Mouse (Mus musculus) urinary bladder, postnatal 36 days (tissue): ENCODE data around the gene Crkl.
"Not testable (repeated sequence)": the region's sequence is repeated elsewhere in the genome, so short reads cannot be mapped to it uniquely, and the experiment has no call there.

Source experiments
- DNase-seq, 2 experiments: peaks; one replicate each; pipeline ENCODE4 v3.0.0; 2022; ENCODE audit warnings: low spot score in 2 of 2, mixed read lengths in 1 of 2

Crkl gene

DNA sequence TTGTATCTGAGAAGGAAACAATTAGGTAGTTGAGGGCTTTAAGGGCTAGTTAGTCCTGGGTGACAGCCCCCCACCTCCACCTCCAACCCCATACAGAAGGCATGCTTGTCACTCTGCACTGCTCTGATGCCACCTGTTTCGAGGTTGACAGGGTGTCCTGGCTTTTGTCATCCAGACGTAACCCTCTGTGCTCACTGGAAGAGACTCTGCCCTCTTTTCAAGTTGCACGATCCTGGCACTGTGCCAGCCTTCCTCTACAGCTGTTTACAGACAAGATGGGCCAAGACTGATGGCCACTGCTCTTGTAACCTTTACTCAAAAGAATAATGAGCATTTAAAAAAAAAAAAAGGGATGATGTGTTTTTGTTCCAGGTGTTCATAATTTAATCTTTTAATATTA is 34.7 kb downstream of the Crkl start:
- DNase-seq: no peak

DNA sequence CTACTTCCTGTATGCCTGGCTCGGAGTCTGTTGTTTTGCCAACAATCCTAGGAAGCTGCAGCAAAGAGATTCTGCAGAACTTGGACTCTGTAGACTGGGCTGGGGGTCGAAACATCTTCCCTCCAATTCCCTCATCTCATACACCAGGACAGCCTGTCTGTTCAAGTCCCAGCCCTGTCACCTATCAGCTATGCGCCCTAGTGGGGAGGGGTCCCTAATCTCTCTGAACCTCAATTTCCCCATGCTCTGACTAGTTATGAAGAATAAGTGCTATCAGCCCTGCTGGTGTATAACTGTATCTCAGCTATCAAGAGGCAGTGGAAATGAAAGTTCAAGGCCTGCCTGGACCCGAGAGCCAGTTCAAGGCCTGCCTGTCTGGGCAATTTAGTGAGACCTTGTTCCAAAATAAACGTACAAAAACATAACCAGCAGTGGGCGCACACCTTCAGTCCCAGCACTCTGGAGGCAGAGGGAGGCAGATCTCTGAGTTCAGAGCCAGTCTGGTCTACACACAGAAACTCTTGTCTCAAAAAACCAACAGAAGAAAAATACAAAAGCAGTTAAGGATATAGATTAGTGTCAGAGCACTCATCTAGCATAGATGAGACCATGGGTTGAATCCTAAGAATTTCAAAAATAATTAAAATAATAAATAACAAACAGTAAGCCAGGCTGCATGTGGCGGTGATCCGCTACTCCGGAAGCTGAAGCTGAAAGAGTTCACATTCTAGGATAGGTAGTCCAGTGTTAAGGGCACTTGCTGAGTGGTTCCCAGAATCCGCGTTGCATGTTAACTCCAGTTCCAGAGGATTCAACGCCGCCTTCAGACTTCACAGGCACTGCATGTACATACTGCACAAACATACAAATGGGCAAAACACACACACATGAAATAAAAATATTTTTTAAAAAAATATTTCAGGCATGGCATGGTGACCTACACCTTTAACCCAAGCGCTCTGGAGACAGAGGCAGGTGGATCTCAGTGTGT is 37.0 kb downstream of the Crkl start:
- no peak for DNase-seq

DNA sequence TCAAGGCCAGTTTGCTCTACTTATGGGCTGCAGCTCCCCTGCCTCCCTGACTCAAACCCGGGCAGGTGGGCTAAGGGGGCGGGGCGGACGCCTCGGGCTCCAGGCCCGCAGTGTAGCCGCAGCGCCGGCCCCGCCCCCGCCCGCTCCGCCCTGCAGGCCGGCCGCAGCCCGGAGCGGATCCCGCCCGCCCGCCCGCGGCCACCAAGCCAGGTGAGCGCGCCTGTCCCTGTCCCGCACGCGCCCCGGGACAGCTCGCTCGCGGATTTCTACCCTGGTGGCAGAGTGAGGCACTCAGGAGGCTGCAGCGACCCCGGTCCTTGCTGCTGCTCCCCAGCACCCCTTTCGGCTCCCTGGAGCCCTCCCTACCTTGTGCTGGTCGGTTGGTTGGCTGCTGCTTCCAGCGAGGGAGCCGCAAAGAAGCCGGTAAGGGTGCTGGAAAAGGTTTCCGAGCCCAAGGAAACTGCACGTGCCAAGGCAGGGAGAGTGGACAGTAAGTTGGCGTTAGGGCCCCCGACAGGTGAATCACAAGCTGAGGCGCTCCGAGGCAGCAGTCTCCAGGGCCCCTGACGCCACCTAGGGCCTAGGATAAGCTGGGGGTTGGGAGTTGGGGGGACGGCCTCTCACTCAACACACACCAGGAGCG is 37.8 kb downstream of the Crkl start, which contains the start of gene Aifm3:
Aifm3 (plus strand) TSS at position 143 of the 643 bp plus-strand sequence.
- no peak for DNase-seq

DNA sequence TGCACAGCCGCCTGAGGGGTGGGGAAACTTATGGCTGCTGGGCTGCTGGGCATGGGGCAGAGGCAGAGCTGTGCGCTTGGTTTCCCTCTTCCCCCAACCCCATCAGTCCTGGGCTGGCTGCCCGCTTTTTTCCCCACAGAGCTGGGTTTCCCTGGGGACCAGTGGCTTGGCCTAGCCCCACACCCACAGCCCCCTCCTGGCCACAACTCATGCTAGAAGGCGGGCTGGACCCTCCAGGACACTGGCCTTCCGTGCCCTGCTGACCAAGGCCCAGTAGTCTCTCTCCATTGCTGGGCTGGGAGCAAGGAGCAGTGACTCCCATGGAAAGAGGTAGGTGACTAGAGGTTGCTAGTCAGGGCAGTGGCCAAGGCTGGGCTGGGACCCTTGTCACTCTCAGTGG is 39.4 kb downstream of the Crkl start:
- no peak for DNase-seq

DNA sequence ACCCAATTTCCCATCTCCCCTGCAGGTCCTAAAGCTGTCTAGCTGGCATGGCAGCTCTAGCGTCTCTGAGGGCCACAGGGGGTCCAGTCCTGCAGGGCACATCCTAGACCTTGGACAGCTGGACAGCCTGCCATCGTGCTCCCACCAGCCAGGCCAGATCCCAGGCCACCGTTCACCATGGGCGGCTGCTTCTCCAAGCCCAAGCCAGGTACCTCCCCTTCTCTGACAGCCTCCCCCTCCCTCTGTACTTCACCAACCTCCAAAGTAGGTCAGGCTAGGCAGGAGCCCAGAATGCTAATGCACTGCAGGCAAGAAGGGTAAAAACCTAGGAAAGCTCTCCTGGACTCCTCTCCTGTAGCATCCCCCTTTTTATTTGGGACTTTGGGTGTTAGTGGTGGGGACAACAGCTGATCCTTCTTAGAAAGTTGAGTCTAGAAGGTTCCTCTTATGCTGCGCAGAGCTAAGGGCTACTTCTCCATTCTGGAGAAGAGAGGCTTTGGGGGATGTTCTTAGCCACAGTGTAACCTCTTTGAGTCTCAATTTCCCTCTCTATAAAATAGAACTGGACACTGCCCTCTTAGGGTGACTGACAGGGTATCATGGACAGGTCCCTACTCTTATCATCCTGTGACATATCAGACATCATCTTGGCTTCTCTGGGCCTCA is 40.2 kb downstream of the Crkl start:
- no peak for DNase-seq

DNA sequence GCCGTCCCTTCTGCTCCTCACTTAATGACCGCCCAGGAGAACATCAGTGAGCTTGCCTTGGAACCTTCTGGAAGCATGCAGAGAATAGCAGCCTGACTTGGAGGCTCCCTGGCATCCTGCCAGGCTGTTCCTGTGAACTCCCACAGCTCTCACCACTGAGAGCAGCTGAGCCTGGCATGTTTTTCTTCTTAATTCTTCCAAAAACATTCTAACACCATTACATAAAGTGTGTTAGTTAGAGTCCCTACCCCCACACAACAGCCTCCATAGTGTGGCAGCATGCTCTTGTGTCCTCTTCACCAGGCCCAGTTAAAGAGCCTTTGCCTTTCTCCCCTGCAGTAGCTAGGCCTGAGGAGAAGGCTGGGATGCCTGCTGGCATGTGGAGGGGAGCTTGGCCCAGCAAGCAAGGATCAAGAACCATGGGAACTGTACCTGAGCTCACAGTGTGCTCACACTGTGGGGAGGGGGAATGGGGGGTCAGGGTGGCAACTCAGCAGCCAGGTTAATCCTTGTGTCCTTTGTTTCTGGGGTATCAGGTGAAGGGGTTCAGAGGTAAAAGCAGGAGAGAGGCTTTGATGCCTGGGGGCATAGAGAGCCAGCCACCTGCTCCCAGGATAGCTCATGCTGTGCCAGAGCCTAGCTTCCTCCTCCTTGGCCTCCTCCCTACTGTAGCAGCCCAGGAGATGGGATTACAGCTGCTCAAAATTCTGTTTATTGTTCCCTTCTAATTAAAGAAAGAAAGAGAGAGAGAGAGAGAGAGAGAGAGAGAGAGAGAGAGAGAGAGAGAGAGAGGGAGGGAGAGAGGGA is 44.9 kb downstream of the Crkl start:
- peak in 1 of 2 experiments; percentile 36 for DNase-seq

DNA sequence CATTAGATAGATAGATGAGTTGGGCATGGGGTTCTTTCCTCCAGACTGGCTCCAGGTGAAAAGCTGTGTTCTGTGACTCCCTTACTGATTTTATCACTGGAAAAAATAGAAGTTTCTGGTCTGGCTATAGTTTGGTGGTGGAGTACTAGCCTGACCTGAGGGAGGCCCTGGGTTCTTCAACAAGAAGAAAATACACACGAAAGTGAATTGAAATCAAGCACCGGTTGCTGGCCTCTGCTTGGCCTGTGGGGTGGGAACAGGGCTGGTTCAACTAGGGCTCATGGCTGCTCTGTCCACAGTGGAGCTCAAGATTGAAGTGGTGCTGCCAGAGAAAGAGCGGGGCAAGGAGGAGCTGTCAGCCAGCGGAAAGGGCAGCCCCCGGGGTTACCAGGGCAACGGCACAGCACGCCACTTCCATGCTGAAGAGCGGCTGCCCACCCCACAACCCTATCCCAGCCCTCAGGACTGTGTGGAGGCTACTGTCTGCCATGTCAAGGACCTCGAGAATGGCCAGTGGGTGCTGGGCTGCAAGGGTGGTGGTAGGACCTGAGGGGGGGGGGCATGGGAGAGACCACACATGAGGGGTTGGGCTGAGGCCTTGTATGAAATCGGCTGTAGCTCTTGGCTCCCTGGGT is 47.6 kb downstream of the Crkl start:
- no peak for DNase-seq

DNA sequence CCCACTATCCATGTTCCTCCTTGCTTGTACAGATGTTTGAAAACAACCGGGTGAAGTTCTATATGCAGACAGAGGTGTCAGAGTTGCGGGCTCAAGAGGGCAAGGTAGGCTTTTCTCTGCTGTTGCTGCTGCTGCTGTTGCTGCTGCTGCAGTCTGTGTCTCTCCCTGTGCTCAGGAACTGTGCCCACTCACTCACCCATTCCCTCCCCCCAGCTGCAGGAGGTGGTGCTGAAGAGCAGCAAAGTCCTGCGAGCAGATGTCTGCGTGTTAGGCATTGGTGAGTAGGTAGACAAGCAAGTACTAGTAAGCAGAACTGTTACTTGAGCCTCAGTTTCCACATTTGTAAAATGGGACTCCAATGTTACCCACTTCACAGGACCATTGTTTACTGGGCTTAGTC is 50.9 kb downstream of the Crkl start:
- no peak for DNase-seq

DNA sequence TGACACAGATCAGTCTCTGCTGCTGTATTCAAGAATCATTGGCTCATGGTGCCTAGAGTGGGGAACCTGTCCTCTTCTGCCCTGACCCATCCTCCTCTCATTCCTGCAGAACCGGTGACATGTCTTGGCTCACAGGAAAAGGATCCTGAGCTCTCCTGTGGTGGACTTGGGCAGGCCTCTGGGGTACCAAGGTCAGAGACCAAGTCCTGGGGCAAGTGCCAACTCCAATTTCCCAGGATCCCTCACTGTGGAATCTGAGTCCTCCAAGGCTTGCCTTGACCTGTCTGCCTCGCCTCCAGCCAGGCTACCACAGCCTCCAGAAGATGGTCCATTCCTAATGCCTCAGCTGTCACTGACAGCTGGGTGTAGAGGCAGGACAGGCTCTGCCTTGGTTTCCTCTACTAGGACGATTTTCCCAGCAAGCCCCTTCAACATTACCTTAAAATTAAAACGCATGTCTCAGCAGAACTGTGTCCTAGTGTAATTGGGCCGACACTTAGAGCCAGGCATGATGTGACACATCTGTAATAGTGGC is 55.3 kb downstream of the Crkl start:
- DNase-seq: no peak

DNA sequence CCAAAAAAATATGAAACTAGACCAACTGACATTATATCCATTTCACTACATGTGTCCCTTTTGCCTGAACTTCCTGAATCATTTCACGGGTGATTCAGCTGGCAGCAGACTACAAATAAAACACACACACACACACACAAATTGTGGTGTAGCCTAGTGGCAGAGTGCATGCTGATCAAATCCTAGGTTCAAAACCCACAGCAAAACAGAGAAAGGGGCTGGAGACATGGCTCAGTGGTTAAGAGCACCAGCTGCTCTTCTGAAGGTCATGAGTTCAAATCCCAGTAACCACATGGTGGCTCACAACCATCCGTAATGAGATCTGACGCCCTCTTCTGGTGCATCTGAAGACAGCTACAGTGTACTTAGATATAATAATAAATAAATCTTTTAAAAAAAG is 56.2 kb downstream of the Crkl start:
- not testable (repeated sequence) for DNase-seq

DNA sequence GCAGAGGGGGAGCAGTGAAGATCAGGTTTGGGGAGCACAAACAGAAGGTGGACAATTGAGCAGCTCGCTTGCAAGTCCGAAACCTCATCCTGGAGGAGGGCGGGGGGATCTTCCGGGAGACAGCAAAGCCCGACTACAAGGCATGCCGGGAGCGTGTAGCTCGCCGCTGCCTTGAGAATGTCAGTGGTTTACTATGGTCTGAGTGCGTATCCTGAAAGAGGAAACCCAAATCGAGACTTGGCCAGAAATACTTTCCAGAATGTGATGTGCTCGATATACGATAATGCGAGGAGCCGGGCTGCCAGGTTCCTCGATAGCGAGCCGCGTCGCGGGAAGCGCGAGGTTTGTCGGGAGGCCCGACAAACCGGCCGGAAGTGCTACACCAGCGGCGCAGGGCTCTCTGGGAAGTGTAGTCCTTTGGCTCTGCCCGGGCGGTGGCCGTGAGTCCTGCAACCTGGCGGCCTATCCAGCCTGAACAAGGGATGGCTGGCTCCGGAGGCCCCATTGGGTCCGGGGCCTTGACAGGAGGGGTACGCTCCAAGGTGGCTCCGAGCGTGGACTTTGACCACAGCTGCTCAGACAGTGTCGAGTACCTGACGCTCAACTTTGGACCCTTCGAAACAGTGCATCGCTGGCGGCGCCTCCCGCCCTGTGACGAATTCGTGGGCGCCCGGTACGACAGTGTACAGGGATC is 56.9 kb downstream of the Crkl start, which contains the start of gene Lztr1:
Lztr1 (plus strand) TSS at position 143 of the 694 bp plus-strand sequence.
- DNase-seq: peak; percentile 89

DNA sequence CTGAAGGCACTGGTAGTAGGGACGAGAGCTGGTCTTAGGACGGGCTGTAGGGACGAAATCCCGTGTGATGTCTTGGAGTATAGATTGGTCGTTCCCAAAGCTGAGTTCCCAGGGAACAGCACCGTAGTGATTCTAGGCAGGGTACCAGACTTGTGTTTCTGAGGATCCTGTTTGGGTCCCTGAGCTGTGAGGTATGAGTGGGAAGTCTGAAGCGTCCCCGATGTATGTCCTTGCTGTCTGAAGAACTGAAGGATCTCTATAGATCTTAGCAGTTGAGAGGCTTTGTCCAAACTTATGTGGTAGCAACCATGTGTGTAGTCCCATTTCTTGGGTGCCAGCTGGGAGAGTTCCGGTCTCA is 57.4 kb downstream of the Crkl start:
- no peak for DNase-seq

DNA sequence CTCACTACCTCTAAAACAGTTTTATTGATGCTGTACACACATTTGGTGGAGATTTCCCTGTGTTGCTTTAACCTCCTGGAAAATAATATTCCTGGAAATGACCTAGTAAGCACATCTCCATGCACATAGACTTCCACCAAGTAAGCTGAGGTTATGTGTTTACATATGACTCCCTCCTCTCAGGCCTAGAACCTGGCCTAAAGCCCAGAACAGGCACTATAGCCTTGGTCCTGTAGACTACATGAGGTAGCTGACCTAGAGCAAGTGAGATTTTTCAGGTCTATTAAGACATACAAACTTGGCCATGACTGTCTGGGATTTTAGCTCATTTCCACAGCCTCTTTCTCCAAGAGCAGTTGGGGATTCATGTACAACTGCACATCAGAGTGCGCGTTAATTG is 58.4 kb downstream of the Crkl start:
- DNase-seq: no peak

DNA sequence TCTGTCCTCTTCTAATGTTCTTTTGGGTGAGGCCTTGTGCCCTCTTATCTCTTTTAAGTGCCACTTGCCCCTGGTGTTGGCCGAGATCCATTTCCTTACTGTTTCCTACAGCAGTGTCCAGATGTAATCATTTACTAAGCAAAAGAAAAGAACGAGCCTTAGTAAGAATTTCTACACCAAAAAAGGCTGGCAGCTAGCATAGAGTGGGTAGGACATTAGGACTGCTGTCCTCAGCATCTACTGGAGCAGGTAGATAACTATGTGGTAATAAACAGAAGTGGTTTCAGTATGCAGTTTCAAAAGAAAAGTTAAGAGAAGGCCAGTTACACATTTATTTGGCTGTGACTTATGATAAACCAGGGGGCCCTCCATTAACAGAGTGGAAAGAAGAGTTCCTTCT is 58.9 kb downstream of the Crkl start:
- DNase-seq: no peak

DNA sequence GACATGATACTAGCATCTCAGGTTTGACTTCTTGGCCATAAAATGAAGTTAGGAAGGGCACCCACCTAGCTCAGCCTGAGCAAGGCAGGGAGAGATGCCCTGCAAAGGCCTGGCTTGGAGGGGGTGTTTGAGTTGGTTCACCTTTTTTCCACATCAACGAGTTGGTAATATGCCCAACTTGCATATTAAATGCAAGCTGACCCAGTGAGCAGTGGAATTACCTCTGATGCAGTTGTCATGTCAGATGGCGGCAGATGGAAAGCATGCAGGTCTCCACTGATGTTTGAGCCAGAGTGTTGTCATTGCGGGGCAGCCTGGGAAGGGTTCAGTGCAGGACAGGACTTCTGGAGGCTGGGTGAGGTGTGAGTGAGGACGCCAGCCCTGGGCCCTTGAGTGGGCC is 59.6 kb downstream of the Crkl start:
- no peak for DNase-seq

DNA sequence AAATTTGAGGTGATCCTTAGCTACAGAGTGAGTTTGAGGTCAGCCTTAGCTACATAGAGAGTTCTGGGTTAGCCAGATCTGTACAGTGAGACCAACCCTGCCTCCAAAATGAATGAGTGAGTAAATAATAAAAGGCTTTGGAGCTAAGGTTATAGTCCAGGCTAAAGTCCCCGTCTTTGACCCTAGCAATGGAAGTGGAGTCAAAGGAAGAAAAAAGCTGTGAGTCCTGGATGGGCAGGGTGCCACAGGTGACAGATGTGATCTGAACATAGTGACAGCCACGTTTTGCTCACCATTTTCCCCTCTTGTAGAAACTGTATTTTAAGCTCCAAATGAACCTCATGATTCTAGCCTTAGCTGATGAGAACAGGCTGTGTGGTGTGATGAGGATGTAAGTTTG is 67.1 kb downstream of the Crkl start:
- no peak for DNase-seq

DNA sequence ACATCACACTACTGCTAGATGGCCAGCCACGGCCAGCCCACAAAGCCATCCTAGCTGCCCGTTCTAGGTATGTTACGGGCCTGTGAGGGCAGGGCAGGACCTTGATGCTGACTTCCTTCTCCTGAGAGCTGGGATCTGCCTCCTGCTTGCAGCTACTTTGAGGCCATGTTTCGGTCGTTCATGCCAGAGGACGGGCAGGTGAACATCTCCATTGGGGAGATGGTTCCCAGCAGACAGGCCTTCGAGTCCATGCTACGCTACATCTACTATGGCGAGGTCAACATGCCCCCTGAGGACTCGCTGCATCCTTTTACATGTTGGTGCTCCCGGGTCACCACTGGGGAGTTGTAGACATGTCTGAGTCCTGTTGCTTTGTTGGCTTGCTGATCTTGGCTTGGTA is 72.4 kb downstream of the Crkl start:
- DNase-seq: no peak

DNA sequence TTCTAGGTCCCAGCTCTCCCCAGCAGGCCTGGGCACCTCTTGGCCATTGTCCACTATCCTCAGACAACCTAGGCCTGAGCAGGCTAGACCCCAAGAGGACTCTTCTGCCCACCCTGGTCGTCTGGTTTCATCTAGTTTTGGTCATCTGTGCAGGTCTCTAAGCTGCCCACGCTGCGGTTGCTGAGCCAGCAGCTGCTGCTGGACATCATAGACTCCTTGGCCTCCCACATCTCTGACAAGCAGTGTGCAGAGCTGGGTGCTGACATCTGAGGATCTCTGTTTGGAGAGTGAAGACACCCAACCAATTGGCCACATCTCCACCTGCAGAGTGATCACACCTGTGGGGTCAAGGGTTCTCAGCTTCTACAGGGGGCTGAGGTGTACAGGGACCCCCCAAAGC is 73.7 kb downstream of the Crkl start:
- no peak for DNase-seq

DNA sequence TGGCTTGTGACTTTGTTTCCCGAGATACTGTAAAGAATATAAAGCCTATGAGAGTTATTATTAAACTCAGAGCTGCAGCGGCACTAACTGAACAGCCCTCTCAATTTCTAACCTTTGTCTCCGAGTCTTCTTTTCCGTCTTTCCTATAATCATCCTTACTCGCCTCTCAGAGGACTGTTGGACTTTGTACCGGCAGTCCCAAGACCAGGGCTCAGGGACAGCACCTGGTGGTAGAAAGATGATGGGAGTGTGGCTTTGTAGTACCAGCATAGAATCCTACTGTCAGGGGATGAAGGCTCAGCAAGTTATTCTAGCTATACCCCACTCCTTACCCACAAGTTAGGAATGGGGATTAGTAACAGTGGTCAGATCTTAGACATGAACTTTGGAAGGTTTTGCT is 74.4 kb downstream of the Crkl start:
- DNase-seq: no peak

DNA sequence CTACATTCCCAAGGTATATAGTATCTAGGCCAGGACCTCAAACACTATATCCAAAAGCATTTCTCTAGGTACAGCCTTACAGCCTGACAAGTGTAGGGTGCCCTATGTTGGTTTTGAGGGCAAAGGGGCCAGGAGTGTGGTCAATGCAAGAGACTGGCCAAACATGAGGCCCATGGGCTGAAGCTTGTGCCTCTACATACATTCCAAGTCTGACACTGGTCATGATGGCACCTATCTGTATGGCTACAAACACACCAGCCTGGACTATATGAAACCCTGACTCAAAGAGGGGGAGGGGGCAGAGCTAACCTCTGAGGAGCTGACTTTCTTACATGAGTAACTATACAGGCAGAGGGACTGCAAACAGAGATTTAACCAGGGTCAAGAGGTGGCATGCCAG is 75.8 kb downstream of the Crkl start:
- DNase-seq: no peak
